Mouse (Mus musculus) liver, embryonic 12.5 days (tissue): Measurements from ENCODE around the gene Nt5c1a. TPM values are rescaled to one million over a fixed set of nuclear protein-coding genes. Genes with fewer than 3 reads are reported as not detected.
"Not testable (repeated sequence)": the region's sequence is repeated elsewhere in the genome, so short reads cannot be mapped to it uniquely, and the experiment has no call there.

Source experiments
- ATAC-seq: fragments of 200-750 bp; cut with Nextera tagmentation; 2 replicates; pipeline ENCODE4 v1.8.0; 2017; ENCODE audit warnings: moderate number of reproducible peaks, mild to moderate bottlenecking, moderate library complexity
- H3K27ac ChIP-seq: fragments of 300-500 bp; sonication (generic); 2 replicates; pipeline ENCODE4 v1.5.1; 2016; ENCODE audit warnings: mild to moderate bottlenecking
- H3K27me3 ChIP-seq: fragments of 300-500 bp; sonication (generic); replicated peaks from 2 replicates; pipeline ENCODE4 v1.6.1; 2016; ENCODE audit warnings: mild to moderate bottlenecking, moderate library complexity
- H3K36me3 ChIP-seq: fragments of 300-500 bp; sonication (generic); 2 replicates; pipeline ENCODE4 v1.6.1; 2016; ENCODE audit warnings: mild to moderate bottlenecking, moderate library complexity
- H3K4me1 ChIP-seq: fragments of 300-500 bp; sonication (generic); 2 replicates; pipeline ENCODE4 v1.6.1; 2016
- H3K4me2 ChIP-seq: fragments of 300-500 bp; sonication (generic); 2 replicates; pipeline ENCODE4 v1.6.1; 2016; ENCODE audit warnings: mild to moderate bottlenecking, moderate library complexity
- H3K4me3 ChIP-seq: fragments of 300-500 bp; sonication (generic); 2 replicates; pipeline ENCODE4 v1.5.1; 2016; ENCODE audit warnings: mild to moderate bottlenecking, moderate library complexity
- H3K9ac ChIP-seq: fragments of 300-500 bp; sonication (generic); 2 replicates; pipeline ENCODE4 v1.6.1; 2016; ENCODE audit warnings: mild to moderate bottlenecking, moderate library complexity
- H3K9me3 ChIP-seq: fragments of 300-500 bp; sonication (generic); replicated peaks from 2 replicates; pipeline ENCODE4 v1.6.1; 2016; ENCODE audit warnings: mild to moderate bottlenecking, moderate library complexity
- WGBS: fragments of 180-500 bp; shearing (Covaris S2); methylation state at CpG from one replicate; pipeline ENCODE4 v1.1.7; 2016; ENCODE audit not compliant: insufficient replicate concordance; 5-methylcytosine and 5-hydroxymethylcytosine counted together
- polyA plus RNA-seq: library from polyadenylated mRNA; unstranded; fragments of >200 nt; fragmentation: Nextera tagmentation; extraction: Ambion mirVana; gene quantifications from 2 replicates; pipeline ENCODE4 v1.2.1, GENCODE M21; 2016

Nt5c1a gene
- not detected in 2 replicates for polyA plus RNA-seq

DNA sequence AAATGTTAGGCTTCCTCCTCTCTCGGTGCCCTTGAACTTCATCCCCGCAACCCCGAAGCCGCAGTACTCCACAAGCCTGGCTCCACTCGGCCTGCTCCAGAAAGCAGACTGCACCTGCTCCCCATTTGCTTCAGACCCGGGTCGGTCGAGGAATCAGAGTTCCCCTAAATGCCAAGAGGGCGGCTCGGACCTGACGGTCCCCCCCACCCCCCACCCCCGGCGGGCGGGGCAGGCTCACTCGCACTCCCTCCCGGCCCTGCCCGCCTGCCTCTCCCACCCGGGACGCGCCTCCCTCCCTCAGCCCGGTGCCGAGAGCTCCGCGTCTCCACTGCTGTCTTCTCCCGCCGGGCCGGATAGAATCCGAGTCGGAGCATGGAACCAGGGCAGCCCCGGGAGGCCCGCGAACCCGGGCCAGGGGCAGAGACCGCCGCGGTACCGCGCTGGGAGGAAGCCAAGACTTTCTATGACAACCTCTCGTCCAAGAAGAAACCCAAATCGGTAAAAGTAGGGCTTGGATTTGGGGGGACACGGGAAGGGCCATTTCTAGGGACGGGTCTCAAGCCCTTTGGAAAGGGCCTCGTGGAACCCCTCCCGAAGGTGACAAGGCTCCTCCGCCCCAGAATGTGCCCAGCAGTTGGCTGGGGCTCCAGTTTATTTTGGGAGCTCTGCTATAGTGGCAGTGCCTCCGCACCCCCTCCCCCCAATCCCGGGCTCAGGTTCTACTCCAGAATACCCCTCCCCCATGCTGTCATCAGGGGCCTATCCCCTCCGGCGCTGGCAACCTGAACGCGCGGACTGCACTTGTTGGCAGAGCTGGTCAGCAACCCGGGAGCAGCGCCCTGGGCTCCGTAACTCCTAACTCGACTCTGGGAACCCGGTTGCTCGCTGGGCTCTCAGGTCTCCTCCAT lies at the start of gene Nt5c1a:
Gene Nt5c1a, plus strand, starts transcription at position 319 of the 908 bp plus-strand sequence.
- no peaks in the 10 kb centered on the region for H3K9me3 ChIP-seq
- 4% methylated on average over 57 of the region's 58 CpGs for WGBS
- H3K4me2 ChIP-seq = peak within 1 kb of the TSS; percentile 56
- peaks cover 91% of the 10 kb centered on the region for H3K27me3 ChIP-seq
- peak within 1 kb of the TSS; percentile 24; the same call in 1 of the 2 replicates for H3K4me3 ChIP-seq
- H3K9ac ChIP-seq = no peak within 1 kb of the TSS
- no peaks in the 10 kb centered on the region for H3K36me3 ChIP-seq
- ATAC-seq = no peak
- H3K4me1 ChIP-seq = no peaks in the 10 kb centered on the region; the same call in 1 of the 2 replicates
- no peak within 1 kb of the TSS for H3K27ac ChIP-seq

DNA sequence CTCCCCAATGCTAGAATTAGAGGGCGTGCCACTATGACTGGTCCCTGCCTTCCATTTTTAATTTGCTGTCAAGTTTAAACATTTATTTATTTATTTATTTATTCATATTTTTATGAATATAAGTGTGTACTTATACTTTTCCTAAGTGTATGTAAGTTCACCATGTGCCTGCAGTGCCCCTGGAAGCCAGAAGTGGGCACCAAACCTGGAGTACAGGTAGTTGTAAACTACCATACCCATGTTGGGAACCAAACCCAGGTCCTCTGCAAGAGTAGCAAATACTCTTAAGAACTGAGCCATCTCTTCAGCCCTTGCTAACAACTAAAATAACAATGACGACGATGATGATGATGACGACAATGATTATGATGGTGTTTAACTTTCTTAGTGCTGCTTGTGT lies 49.3 kb upstream of the Nt5c1a start:
- Histone ChIP-seq H3K27me3 (peaks cover 15% of the 10 kb centered on the region; the same call in 1 of the 2 replicates), H3K4me2 (no peak overlapping the region), H3K4me3 (no peak overlapping the region), H3K9me3 (no peaks in the 10 kb centered on the region), H3K27ac (no peak overlapping the region), H3K4me1 (no peaks in the 10 kb centered on the region), H3K9ac (no peak overlapping the region), H3K36me3 (no peaks in the 10 kb centered on the region)
- 66% methylated on average over 4 of the region's 4 CpGs for WGBS
- no peak for ATAC-seq

DNA sequence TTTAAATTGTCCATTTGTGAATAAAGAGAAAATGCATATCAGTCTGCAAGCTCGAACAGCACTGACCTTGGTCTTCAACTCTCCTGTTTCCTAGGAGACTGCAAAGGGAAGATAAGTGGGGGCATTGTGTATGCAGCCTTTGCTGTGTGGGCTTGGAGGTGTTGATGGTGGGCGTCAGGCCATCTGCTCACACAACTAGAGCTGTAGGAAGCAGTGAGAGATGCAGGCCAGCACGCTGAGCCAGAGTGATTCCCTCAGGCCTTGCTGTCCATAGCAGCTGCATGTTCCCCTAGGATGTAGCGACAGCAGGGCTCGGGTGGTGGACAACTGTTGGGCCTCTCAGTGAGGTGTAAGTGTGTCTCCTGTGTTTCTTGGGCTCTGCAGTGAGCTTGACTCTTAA lies 48.3 kb upstream of the Nt5c1a start:
- Histone ChIP-seq H3K27ac (no peak overlapping the region), H3K36me3 (no peaks in the 10 kb centered on the region), H3K9ac (no peak overlapping the region), H3K9me3 (no peaks in the 10 kb centered on the region), H3K4me1 (no peaks in the 10 kb centered on the region), H3K4me2 (no peak overlapping the region), H3K4me3 (no peak overlapping the region), H3K27me3 (peaks cover 5% of the 10 kb centered on the region; the same call in 1 of the 2 replicates)
- 46% methylated on average over 5 of the region's 5 CpGs for WGBS
- ATAC-seq = no peak

DNA sequence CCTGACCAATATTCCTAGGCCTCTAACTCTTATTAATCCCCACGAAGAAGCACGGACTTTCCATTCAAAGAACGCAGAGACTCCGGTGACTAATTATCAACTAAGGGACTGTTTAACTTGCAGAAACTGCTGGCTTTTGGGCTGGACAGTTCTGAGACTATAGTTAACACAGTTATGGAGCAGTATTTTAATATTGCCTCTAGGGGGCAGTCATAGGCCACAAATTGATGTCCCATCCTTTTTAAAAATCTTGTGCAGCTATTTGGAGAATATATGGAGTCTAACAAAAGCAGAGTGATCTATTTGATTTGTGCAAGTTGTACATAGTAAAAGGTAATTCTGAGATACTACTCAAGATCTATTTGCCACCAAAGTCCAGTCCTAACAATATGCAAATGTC lies 46.3 kb upstream of the Nt5c1a start:
- no peak overlapping the region for H3K27ac ChIP-seq
- H3K4me3 ChIP-seq = no peak overlapping the region
- no peak overlapping the region for H3K4me2 ChIP-seq
- H3K4me1 ChIP-seq = no peaks in the 10 kb centered on the region
- WGBS = 13% methylated on average over 4 of the region's 4 CpGs
- H3K27me3 ChIP-seq = peaks cover 12% of the 10 kb centered on the region; the same call in 1 of the 2 replicates
- H3K9ac ChIP-seq = no peak overlapping the region
- ATAC-seq = no peak
- H3K36me3 ChIP-seq = no peaks in the 10 kb centered on the region
- no peaks in the 10 kb centered on the region for H3K9me3 ChIP-seq

DNA sequence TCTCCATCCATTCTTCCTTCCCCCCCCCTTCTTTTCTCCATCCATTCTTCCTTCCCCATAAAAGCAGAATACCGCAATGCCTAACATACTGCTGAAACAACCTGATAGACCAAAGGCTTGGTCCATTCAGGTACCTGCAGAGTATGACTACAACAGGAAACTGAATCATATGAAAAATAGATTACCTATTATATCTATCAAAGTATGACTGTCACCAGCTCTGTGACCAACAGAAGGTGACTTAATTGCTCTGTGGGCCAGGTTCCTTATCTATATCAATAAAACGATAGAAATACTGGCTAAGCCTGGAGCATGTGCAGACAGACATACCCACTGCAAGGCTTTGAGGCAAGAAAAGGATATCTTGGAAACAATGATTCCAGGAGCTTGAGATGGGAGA lies 45.9 kb upstream of the Nt5c1a start:
- Histone ChIP-seq H3K4me2 (no peak overlapping the region), H3K36me3 (no peaks in the 10 kb centered on the region), H3K9ac (no peak overlapping the region), H3K4me3 (no peak overlapping the region), H3K4me1 (no peaks in the 10 kb centered on the region), H3K9me3 (no peaks in the 10 kb centered on the region), H3K27ac (no peak overlapping the region), H3K27me3 (peaks cover 15% of the 10 kb centered on the region; the same call in 1 of the 2 replicates)
- no peak for ATAC-seq
- 36% methylated on average over 2 of the region's 2 CpGs for WGBS

DNA sequence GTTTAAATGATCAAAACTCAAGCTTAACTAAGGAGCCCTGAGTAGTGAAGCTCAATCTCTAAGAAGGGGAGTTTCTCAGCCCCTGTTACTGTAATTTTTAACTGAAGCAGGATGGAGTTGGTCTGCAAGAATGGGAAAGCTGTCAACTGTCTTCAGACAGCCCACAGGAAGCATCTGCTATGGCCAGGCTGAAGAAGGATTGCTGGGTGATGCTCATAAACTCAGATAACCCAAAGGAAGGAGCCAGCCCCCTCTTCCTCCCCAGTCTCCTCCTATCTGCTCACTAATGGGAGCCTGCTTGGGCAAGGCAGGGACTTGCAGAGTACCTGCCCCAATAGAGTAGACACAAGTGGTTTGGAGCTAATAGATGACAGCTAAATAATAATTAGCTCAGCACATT lies 45.5 kb upstream of the Nt5c1a start:
- H3K36me3 ChIP-seq = no peaks in the 10 kb centered on the region
- no peak overlapping the region for H3K4me2 ChIP-seq
- H3K9ac ChIP-seq = no peak overlapping the region
- no peaks in the 10 kb centered on the region for H3K9me3 ChIP-seq
- H3K27ac ChIP-seq = no peak overlapping the region
- H3K4me1 ChIP-seq = no peaks in the 10 kb centered on the region
- no peak for ATAC-seq
- H3K27me3 ChIP-seq = peaks cover 15% of the 10 kb centered on the region; the same call in 1 of the 2 replicates
- no peak overlapping the region for H3K4me3 ChIP-seq

DNA sequence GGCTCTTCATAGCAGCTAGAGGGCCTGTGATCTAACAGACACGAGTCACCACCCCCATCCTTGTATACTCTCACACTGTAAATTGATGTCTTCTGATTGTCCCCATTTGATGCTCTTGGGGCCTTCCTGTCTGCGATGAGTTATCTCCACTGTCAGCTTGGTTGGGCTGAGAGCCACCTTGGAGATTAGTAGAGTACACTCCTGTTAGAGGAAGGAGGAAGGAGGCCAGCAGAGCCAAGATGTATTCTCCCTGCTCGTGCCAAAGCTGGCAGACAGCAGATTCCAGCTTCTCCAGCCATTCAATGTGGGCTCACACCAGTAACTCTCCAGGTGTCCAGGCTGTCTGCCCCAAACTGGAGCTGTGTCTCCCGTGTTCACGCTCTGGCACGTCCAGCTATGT lies 40.7 kb upstream of the Nt5c1a start:
- no peak overlapping the region for H3K9ac ChIP-seq
- H3K27me3 ChIP-seq = peaks cover 47% of the 10 kb centered on the region
- 55% methylated on average over 6 of the region's 6 CpGs for WGBS
- H3K9me3 ChIP-seq = no peaks in the 10 kb centered on the region
- no peak overlapping the region for H3K4me2 ChIP-seq
- H3K4me1 ChIP-seq = peaks cover 13% of the 10 kb centered on the region
- no peaks in the 10 kb centered on the region for H3K36me3 ChIP-seq
- no peak overlapping the region for H3K27ac ChIP-seq
- ATAC-seq = no peak
- H3K4me3 ChIP-seq = no peak overlapping the region

DNA sequence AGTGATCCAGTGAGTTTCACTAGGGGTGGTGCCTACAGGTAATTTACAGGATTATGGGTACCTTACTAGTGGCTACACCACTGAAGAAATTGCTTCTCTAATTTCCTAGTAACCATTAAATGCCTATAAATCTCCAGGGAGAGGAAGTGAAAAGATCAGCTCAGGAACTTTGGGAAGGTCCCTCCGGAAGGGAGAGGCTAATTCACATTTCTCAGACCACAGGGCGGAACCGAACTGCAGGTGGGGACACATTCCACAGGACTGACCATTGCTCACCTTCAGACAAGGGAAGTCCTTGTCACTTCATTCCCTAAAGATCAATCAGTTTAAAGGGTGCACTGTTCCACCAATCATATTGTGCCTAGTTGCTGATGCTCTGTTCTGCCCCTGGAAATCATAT lies 40.1 kb upstream of the Nt5c1a start:
- not testable (repeated sequence) for H3K36me3 ChIP-seq, H3K4me3 ChIP-seq, H3K9ac ChIP-seq, H3K27ac ChIP-seq, H3K9me3 ChIP-seq, H3K4me2 ChIP-seq, ATAC-seq
- peaks cover 13% of the 10 kb centered on the region for H3K4me1 ChIP-seq
- WGBS = 60% methylated on average over 3 of the region's 3 CpGs
- H3K27me3 ChIP-seq = peaks cover 47% of the 10 kb centered on the region

DNA sequence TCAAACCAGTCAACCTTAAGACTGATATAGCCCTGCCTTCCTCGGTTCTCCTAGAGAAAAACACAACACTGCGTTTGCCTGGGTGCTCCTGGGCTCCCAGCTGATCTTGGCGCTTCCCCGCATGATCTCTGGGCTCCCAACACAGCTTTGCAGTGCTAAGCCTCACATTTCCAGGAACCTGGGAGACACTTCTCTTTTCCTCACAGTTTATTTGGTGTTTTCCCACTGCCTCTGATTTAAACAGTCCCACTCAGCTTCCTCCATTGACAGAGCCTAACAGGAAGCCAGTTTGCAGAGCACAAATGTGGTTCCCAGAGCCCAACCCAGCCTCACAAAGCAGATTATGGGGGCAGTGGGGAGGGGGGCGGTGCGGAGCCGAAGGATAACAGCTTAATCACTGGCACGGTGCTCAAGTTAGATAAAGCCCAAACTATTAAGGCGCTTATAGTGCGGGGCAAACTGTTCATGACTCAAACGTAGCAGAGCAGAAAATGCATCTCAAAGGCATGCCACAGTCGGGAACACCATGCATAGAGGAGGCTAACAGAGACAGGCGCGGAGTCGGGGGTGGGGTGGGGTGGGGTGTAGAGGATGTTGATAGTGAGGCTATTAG lies 38.9 kb upstream of the Nt5c1a start:
- Histone ChIP-seq H3K4me3 (no peak overlapping the region), H3K9ac (no peak overlapping the region), H3K27ac (no peak overlapping the region), H3K4me1 (peaks cover 13% of the 10 kb centered on the region), H3K9me3 (no peaks in the 10 kb centered on the region), H3K4me2 (peak overlapping the region; percentile 29), H3K36me3 (no peaks in the 10 kb centered on the region), H3K27me3 (peaks cover 47% of the 10 kb centered on the region)
- no peak for ATAC-seq
- 7% methylated on average over 15 of the region's 15 CpGs for WGBS

DNA sequence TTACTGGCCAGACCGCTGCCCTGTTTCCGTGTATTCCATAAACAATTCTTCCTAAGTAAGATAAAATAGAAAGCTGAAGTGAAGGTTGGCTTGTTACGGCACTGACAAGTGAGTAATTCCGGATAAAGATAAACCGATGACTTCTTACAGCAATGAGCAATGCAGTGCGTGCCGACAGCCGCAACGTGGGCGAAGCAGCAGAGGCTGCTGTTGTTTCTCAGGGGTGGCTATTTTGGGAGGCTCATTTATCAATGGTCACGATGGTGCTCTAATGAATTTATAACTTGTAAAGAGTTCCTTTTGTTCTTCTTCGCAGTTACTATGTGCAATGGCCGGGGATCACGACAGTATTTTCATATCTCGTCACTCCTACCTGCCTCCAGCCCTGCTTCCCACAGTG lies 37.1 kb upstream of the Nt5c1a start:
- 73% methylated on average over 15 of the region's 15 CpGs for WGBS
- H3K9ac ChIP-seq = no peak overlapping the region
- H3K4me1 ChIP-seq = peaks cover 13% of the 10 kb centered on the region
- H3K4me2 ChIP-seq = no peak overlapping the region
- H3K36me3 ChIP-seq = no peaks in the 10 kb centered on the region
- no peak overlapping the region for H3K4me3 ChIP-seq
- peaks cover 46% of the 10 kb centered on the region for H3K27me3 ChIP-seq
- ATAC-seq = no peak
- H3K9me3 ChIP-seq = no peaks in the 10 kb centered on the region
- no peak overlapping the region for H3K27ac ChIP-seq

DNA sequence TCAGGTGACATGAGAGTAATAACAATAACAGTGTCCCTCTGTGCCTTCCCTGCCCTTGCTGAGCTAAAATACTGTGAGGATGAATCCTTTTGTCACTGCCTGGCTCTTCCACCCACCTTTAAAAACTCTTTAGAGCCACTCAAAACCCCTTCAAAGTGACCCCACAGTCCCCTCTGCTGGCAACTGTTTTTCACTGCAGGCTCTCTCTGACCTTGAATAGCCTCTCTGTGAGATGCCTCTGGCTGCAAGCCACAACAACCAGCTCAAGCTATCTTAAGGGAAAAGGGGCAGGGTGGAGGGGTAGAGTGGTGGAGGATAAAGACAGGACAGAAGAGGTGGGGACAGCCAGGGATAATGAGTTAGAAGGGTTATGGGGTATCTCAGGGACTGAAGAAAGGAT lies 29.5 kb upstream of the Nt5c1a start:
- H3K27me3 ChIP-seq = peaks cover 57% of the 10 kb centered on the region
- H3K4me3 ChIP-seq = no peak overlapping the region
- H3K36me3 ChIP-seq = no peaks in the 10 kb centered on the region
- H3K27ac ChIP-seq = no peak overlapping the region
- ATAC-seq = no peak
- no peaks in the 10 kb centered on the region for H3K4me1 ChIP-seq
- no peak overlapping the region for H3K4me2 ChIP-seq
- no peaks in the 10 kb centered on the region for H3K9me3 ChIP-seq
- no peak overlapping the region for H3K9ac ChIP-seq
